Mouse (Mus musculus) layer of hippocampus, adult 11-12 months (tissue): ENCODE data around the gene Tas2r103.

Experiments used
- DNase-seq: peaks from one replicate; pipeline ENCODE4 v3.0.0; 2022; ENCODE audit warnings: low spot score

Gene Tas2r103

GRCm38 (mm10) chr6:133037001-133037400, at the start of gene Tas2r103:
TSS of gene Tas2r103 (minus strand) at chr6:133037101.
- DNase-seq = no peak

- DNase-seq = no peak
Measured at GRCm38 (mm10) chr6:133055716-133056115, 18.8 kb upstream of the Tas2r103 start, which contains the start of gene Tas2r140. TSS of gene Tas2r140 (minus strand) at chr6:133055816.
